Mouse (Mus musculus) thymus, adult 2 months (tissue): ENCODE measurements around the gene H3f3b. TPM values are rescaled to one million over a fixed set of nuclear protein-coding genes. Genes with fewer than 3 reads are reported as not detected.

ENCODE experiments used
- DNase-seq: peaks from one replicate; pipeline ENCODE4 v3.0.0; 2021
- H3K27ac ChIP-seq: fragments of 200-500 bp; 2 replicates; pipeline ENCODE4 v1.5.1; 2012; ENCODE audit warnings: low read length, control low read depth; ENCODE audit not compliant: control insufficient read depth, insufficient read depth
- H3K27me3 ChIP-seq: fragments of 200-500 bp; 2 replicates; pipeline ENCODE4 v1.6.1; 2012; ENCODE audit warnings: mild to moderate bottlenecking, low read length, moderate library complexity, mixed read lengths; ENCODE audit not compliant: control insufficient read depth, insufficient read depth
- H3K36me3 ChIP-seq: fragments of 200-500 bp; 2 replicates; pipeline ENCODE4 v1.6.1; 2012; ENCODE audit warnings: mild to moderate bottlenecking, low read length, moderate library complexity; ENCODE audit not compliant: control insufficient read depth, insufficient read depth
- H3K4me1 ChIP-seq: fragments of 200-500 bp; replicated peaks from 2 replicates; pipeline ENCODE4 v1.6.1; 2012; ENCODE audit warnings: low read length; ENCODE audit not compliant: control insufficient read depth, insufficient read depth
- H3K4me3 ChIP-seq: fragments of 200-500 bp; 2 replicates; pipeline ENCODE4 v1.5.1; 2012; ENCODE audit warnings: mild to moderate bottlenecking, low read length, control low read depth, moderate library complexity; ENCODE audit not compliant: control insufficient read depth, insufficient read depth
- CTCF ChIP-seq: fragments of 200-500 bp; IDR thresholded peaks from 2 replicates; pipeline ENCODE4 v1.5.1; 2012; ENCODE audit warnings: mild to moderate bottlenecking, control low read depth, low read length, moderate library complexity, borderline replicate concordance; ENCODE audit not compliant: control insufficient read depth, poor library complexity, insufficient read depth; ENCODE audit errors: extremely low read depth
- POLR2A ChIP-seq: fragments of 200-500 bp; IDR thresholded peaks from 2 replicates; pipeline ENCODE4 v1.6.1; 2012; ENCODE audit warnings: mild to moderate bottlenecking, low read length, control low read depth, moderate library complexity; ENCODE audit not compliant: control insufficient read depth, poor library complexity, insufficient read depth; ENCODE audit errors: extremely low read depth
- WGBS: fragments of 180-500 bp; shearing (Covaris S2); methylation state at CpG from one replicate; pipeline ENCODE4 v1.1.7; 2018; 5-methylcytosine and 5-hydroxymethylcytosine counted together
- polyA plus RNA-seq: library from polyadenylated mRNA; depleted of rRNA; stranded (reverse); fragments of >200 nt; gene quantifications from 2 replicates; pipeline ENCODE4 v1.2.3, GENCODE M21; 2012; rRNA removed

Gene H3f3b
- 484 and 567 TPM in 2 replicates for polyA plus RNA-seq

GRCm38 (mm10) chr11:116027756-116028155 lies at the start of gene H3f3b:
Gene H3f3b, minus strand, starts transcription at chr11:116027962.
- Histone ChIP-seq H3K4me3 (no peak within 1 kb of the TSS), H3K27me3 (no peaks in the 10 kb centered on the region), H3K4me1 (peaks cover 8% of the 10 kb centered on the region), H3K27ac (no peak within 1 kb of the TSS), H3K36me3 (peaks cover 5% of the 10 kb centered on the region)
- no peak for TF ChIP-seq CTCF
- TF ChIP-seq POLR2A: no peak
- WGBS: 91% methylated on average over 4 of the region's 4 CpGs
- no peak for DNase-seq

GRCm38 (mm10) chr11:116076836-116077235 lies 49.1 kb upstream of the H3f3b start:
- no peaks in the 10 kb centered on the region for H3K27me3 ChIP-seq
- H3K27ac ChIP-seq: peak overlapping the region; percentile 96
- peak; percentile 79 for DNase-seq
- H3K36me3 ChIP-seq: peaks cover 25% of the 10 kb centered on the region
- TF ChIP-seq CTCF (no peak), POLR2A (peak; percentile 66; the same call in 1 of the 2 replicates)
- peaks cover 30% of the 10 kb centered on the region for H3K4me1 ChIP-seq
- peak overlapping the region; percentile 77 for H3K4me3 ChIP-seq
- 8% methylated on average over 7 of the region's 7 CpGs for WGBS

GRCm38 (mm10) chr11:116076266-116076540 lies 48.4 kb upstream of the H3f3b start:
- TF ChIP-seq POLR2A (no peak), CTCF (no peak)
- H3K4me1 ChIP-seq: peaks cover 30% of the 10 kb centered on the region
- WGBS: 33% methylated on average over 7 of the region's 7 CpGs
- H3K4me3 ChIP-seq: peak overlapping the region; percentile 77
- DNase-seq: peak; percentile 34
- peak overlapping the region; percentile 96 for H3K27ac ChIP-seq
- H3K27me3 ChIP-seq: no peaks in the 10 kb centered on the region
- peaks cover 19% of the 10 kb centered on the region for H3K36me3 ChIP-seq

GRCm38 (mm10) chr11:116075539-116076265 lies 47.9 kb upstream of the H3f3b start:
- TF ChIP-seq POLR2A (no peak), CTCF (no peak)
- Histone ChIP-seq H3K4me3 (peak overlapping the region; percentile 77; the same call in 1 of the 2 replicates), H3K27me3 (no peaks in the 10 kb centered on the region), H3K36me3 (peaks cover 15% of the 10 kb centered on the region), H3K4me1 (peaks cover 30% of the 10 kb centered on the region), H3K27ac (no peak overlapping the region)
- 79% methylated on average over 20 of the region's 20 CpGs for WGBS
- peak; percentile 20 for DNase-seq

DNA sequence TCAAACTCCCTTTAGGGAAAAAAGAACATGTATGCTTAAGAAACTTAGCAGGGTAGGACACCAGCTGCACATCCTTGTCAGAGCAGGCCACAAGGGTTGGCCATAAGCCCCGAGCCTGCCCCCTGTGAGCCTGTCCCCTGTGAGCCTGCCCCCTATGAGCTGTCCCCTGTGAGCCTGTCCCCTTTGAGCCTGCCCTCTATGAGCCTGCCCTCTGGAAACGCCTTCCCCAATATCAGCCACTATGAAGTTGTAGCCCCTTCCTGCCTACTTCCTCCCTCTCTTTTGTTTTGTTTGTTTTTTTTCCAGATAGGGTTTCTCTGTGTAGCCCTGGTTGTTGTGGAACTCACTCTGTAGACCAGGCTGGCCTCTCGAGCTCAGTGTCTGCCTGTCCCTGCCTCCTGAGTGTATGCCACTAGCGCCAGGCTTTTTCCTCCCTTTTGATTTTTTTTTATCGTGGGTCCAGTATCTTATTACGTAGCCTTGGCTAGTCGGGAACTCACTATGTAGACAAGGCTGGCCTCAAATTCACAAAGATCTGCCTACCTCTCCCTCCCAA lies 46.8 kb upstream of the H3f3b start:
- TF ChIP-seq POLR2A (no peak), CTCF (no peak)
- peaks cover 5% of the 10 kb centered on the region for H3K36me3 ChIP-seq

DNA sequence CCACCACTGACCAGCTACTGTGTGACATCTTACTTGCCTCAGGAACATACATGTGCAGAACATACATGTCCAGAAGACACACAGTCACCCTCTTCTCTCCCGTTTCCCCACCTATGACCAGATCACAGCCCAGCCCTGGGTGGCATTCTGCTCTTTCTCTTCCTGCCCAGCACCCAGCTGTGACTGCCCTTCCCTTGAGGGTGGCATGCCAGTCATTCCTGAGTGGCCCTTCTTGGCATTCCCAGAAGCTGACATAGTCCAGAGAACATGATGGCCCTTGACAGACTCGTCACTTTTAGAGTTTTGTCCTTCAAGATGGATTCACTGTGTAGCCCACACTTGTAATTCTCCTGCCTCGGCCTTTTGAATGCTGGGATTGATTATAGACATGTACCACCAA lies 44.8 kb upstream of the H3f3b start:
- Histone ChIP-seq H3K27me3 (no peaks in the 10 kb centered on the region), H3K36me3 (no peaks in the 10 kb centered on the region), H3K4me1 (peaks cover 17% of the 10 kb centered on the region), H3K4me3 (no peak overlapping the region), H3K27ac (no peak overlapping the region)
- WGBS: 96% methylated on average over 3 of the region's 3 CpGs
- TF ChIP-seq CTCF (no peak), POLR2A (no peak)
- DNase-seq: no peak

More for the DNA sequence above, 46.8 kb upstream of the H3f3b start:
- peaks cover 30% of the 10 kb centered on the region for H3K4me1 ChIP-seq
- H3K27me3 ChIP-seq: no peaks in the 10 kb centered on the region
- H3K27ac ChIP-seq: no peak overlapping the region
- WGBS: 78% methylated on average over 7 of the region's 7 CpGs
- no peak for DNase-seq
- no peak overlapping the region for H3K4me3 ChIP-seq

DNA sequence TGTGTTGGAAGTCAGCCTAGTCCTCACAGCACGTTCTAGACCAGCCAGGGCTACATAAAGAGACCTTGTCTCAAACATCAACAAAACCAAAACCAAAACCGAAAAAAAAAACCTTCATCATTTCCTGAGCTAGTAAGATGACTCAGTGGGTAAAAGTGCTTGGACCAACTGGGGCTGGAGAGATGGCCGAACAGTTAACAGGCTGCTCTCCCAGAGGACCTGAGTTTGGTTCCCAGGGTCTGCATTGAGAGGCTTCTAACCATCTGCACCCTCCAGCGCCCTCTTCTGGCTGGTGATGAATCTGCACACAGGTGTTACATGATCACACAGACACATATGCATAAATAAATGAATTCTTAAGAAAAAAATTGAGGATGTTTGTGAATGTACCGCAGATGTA lies 43.7 kb upstream of the H3f3b start:
- no peak overlapping the region for H3K27ac ChIP-seq
- TF ChIP-seq CTCF (peak; percentile 62; the same call in 1 of the 2 replicates), POLR2A (no peak)
- no peaks in the 10 kb centered on the region for H3K36me3 ChIP-seq
- no peak overlapping the region for H3K4me3 ChIP-seq
- peak; percentile 48 for DNase-seq
- H3K4me1 ChIP-seq: peaks cover 8% of the 10 kb centered on the region
- WGBS: 35% methylated on average over 5 of the region's 5 CpGs
- no peaks in the 10 kb centered on the region for H3K27me3 ChIP-seq
